ENCODE assay signal across 14 mouse cellular contexts in genomic region chr9:15975999-15976398, GRCm38 (mm10).
"Had no signal": no experiment of that assay in that cellular context is flagged by ENCODE, and none has a peak within 500 bp of the region (broad histone marks: within the 10 kb centered on the region; RNA-seq: fewer than 3 reads in every experiment).

No protein-coding gene starts in this region.

- H3K27me3 ChIP-seq: midbrain, embryonic 12.5 days; midbrain, embryonic 15.5 days; neural tube, embryonic 12.5 days; neural tube, embryonic 15.5 days had no signal

- DNase-seq: kidney, adult 18-20 months; kidney, postnatal 10 days; kidney, postnatal 36 days; lung, embryonic 14.5 days; right cerebral cortex, adult 18-20 months; right cerebral cortex, postnatal 14 days; right cerebral cortex, postnatal 4 days; thymus, postnatal 25 days had no signal

- H3K4me3 ChIP-seq: midbrain, embryonic 12.5 days; midbrain, embryonic 15.5 days; neural tube, embryonic 12.5 days; neural tube, embryonic 15.5 days had no signal

- H3K4me1 ChIP-seq: neural tube, embryonic 12.5 days had no signal

- H3K4me2 ChIP-seq: lung, embryonic 14.5 days; midbrain, embryonic 12.5 days; midbrain, embryonic 15.5 days; neural tube, embryonic 12.5 days; neural tube, embryonic 15.5 days had no signal

- H3K36me3 ChIP-seq: midbrain, embryonic 12.5 days; midbrain, embryonic 15.5 days; neural tube, embryonic 12.5 days; neural tube, embryonic 15.5 days had no signal

- H3K27ac ChIP-seq: macrophage; midbrain, embryonic 12.5 days; midbrain, embryonic 15.5 days; neural tube, embryonic 12.5 days; neural tube, embryonic 15.5 days had no signal

- H3K9me3 ChIP-seq: midbrain, embryonic 12.5 days; midbrain, embryonic 15.5 days; neural tube, embryonic 12.5 days; neural tube, embryonic 15.5 days had no signal

- ATAC-seq: lung, postnatal 0 days; midbrain, embryonic 15.5 days had no signal

- H3K9ac ChIP-seq: lung, embryonic 14.5 days; midbrain, embryonic 12.5 days; midbrain, embryonic 15.5 days; neural tube, embryonic 12.5 days; neural tube, embryonic 15.5 days had no signal
